ENCODE assay signal across 14 mouse cellular contexts in genomic region chr8:116673966-116674805, GRCm38 (mm10). TPM values are rescaled to one million over a fixed set of nuclear protein-coding genes. Genes with fewer than 3 reads are reported as not detected.
DNase-seq lines count a peak whose midpoint lies in the region; ATAC-seq lines count a peak whose summit lies in the region.
"Had no signal": no experiment of that assay in that cellular context is flagged by ENCODE, and none has a peak within 500 bp of the region (broad histone marks: within the 10 kb centered on the region; RNA-seq: fewer than 3 reads in every experiment).

No protein-coding gene starts in this region.

- ATAC-seq in frontal cortex, adult (ENCODE audit: low TSS enrichment) = peak; percentile 91
- ATAC-seq in inflammation-experienced regulatory T-cells, adult 6 months = peak; percentile 79
- ATAC-seq: forebrain, embryonic 15.5 days; liver, embryonic 12.5 days; midbrain, embryonic 13.5 days had no signal

- DNase-seq in frontal cortex, postnatal 14 days (ENCODE audit: low spot score in 2 of 2) = no peak
- peak; percentile 35 to 57 for DNase-seq in right cerebral cortex, adult 2 months (ENCODE audit: low spot score in 2 of 2)
- DNase-seq in right cerebral cortex, postnatal 10 days (ENCODE audit: low spot score in 2 of 2) = no peak
- peak; percentile 32 for DNase-seq in thymus, postnatal 25 days
- DNase-seq in gastrocnemius, adult 18-20 months (ENCODE audit: low spot score) = no peak
- DNase-seq in lung, postnatal 25 days (ENCODE audit: low spot score) = no peak
- DNase-seq: heart, adult 2 months; kidney, adult 18-20 months; lung, postnatal 10 days had no signal

RNA-seq across cellular contexts. Expression of gene Cdyl2, which starts 58.6 kb away (rescaled TPM):
- polyA plus RNA-seq in inflammation-experienced regulatory T-cells, adult 6 months (2017; shearing (Covaris generic)) = 10 to 100 TPM in 2 of 3 experiments, 1 to 10 TPM in 1; 7.8 to 21.9 (median 14.5) TPM
- 1 to 10 TPM; 2.9 to 3.7 TPM for total RNA-seq in gastrocnemius, adult 18-20 months (2021)

Comparison
In these comparisons a context has a peak if more than half of its experiments do, and no peak if none do; other contexts are left out.
1. DNase-seq: peak in right cerebral cortex, adult 2 months (2 of 2) and thymus, postnatal 25 days (single experiment); none in frontal cortex, postnatal 14 days (0 of 2), right cerebral cortex, postnatal 10 days (0 of 2), gastrocnemius, adult 18-20 months (single experiment) and lung, postnatal 25 days (single experiment).